Mouse (Mus musculus): ENCODE data around the gene Amigo3. TPM values are rescaled to one million over a fixed set of nuclear protein-coding genes. Genes with fewer than 3 reads are reported as not detected.

Amigo3 gene
- polyA plus RNA-seq, 1 experiment from 2014 or later: 2.9 TPM

DNA sequence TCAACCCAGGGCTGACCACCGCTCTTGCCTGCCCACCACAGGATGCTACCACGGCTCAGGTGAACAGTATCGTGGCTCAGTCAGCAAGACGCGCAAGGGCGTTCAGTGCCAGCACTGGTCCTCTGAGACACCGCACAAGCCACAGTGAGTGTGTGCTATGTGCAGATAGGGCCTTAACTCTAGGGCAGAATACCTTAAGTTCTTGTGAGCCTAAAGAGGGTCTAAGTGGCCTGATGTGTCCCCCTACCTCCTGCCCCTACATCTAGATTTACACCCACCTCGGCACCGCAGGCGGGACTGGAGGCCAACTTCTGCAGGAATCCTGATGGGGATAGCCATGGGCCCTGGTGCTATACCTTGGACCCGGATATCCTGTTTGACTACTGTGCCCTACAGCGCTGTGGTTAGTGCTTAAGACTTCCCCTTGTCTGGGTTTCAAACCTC is 30.1 kb downstream of the Amigo3 start, which contains the start of gene Rnf123:
Gene Rnf123 (minus strand): TSS at position 359 of the 444 bp plus-strand sequence.
- CTCF ChIA-PET: no interaction called here
- DNase-seq (ENCODE audit: low read depth, low spot score) (no peak), ATAC-seq (no peak)
- POLR2A ChIA-PET: no interaction called here
- no peak for TF ChIP-seq CTCF (IDR thresholded peaks at IDR 0.05)
- in situ Hi-C loops (cut with MboI; ENCODE audit: low pct_unique_long_range_greater_than_20kb): no loop called here
- H3K27me3 ChIP-seq: no peaks in the 10 kb centered on the region

DNA sequence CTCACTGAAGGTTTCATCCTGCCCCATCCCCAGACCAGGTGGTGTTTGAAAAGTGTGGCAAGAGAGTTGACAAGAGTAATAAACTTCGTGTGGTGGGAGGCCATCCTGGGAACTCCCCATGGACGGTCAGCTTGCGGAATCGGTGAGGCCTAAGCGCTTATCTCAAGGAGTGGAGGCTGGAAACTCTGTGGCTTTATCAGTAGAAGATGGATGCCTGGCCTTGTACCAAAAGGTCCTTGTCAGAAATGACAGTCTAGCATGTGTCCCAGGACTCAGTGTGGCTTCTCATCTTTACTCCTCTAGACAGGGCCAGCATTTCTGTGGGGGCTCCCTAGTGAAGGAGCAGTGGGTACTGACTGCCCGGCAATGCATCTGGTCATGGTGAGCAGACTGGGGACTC is 30.6 kb downstream of the Amigo3 start:
- no peaks in the 10 kb centered on the region for H3K27me3 ChIP-seq
- ATAC-seq (no peak), DNase-seq (ENCODE audit: low read depth, low spot score) (no peak)
- in situ Hi-C loops (cut with MboI; ENCODE audit: low pct_unique_long_range_greater_than_20kb): no loop called here
- TF ChIP-seq CTCF (IDR thresholded peaks at IDR 0.05): no peak
- POLR2A ChIA-PET: no interaction called here
- CTCF ChIA-PET: no interaction called here

DNA sequence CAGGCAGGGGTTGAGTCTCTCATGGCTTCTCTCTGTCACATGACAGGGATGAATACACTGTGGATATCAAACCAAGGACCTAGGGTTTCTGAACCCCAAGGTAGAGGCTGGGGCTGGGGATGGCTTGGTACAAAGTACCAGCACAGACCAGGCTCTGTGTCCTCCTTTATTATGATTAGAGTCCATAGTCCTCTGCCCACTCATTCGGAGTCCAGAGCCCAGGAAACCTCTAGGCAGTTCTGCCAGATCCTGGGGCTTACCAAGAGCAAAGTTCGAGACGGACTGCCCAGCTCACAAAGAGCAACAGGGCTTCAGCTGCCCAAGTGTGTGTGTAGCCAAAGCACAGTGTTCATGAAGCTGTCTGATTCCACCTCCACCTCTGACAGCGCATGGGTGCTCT is 32.3 kb downstream of the Amigo3 start:
- no peak for DNase-seq (ENCODE audit: low read depth, low spot score)
- POLR2A ChIA-PET: no interaction called here
- CTCF ChIA-PET: no interaction called here
- H3K27me3 ChIP-seq: no peaks in the 10 kb centered on the region
- TF ChIP-seq CTCF (IDR thresholded peaks at IDR 0.05): no peak
- ATAC-seq: no peak
- in situ Hi-C loops (cut with MboI; ENCODE audit: low pct_unique_long_range_greater_than_20kb): no loop called here

DNA sequence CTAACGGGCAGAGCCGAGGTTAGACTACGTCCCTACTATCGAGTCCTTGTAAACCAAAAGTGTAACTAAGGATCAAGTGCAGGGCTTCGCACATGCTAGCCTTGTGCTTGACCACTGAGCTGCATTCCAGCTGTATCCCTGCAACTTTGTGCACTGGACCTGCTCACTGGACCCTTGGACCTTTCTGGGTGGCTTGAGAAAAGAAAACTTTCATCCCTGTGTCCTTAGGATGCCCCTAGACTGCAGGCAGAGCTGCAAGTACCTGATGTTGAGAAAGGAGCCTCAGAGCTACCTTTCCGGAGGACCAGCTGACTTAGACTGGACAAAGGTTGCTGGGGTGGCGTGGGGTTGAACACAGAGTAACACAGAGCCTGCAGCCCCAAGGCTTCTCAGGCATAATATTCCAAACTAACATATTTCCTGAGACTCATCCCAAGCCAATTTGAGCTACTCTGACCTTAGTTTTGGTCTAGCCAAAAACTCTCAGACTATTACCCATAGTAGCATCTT is 37.7 kb downstream of the Amigo3 start:
- H3K27me3 ChIP-seq: no peaks in the 10 kb centered on the region
- in situ Hi-C loops (cut with MboI; ENCODE audit: low pct_unique_long_range_greater_than_20kb): no loop called here
- no peak for TF ChIP-seq CTCF (IDR thresholded peaks at IDR 0.05)
- ChIA-PET POLR2A (no interaction called here), CTCF (interaction anchor here (0.7 to 1.0 kb wide), 2 partner anchors 23 to 194 kb away, joined by 3 read pairs; no protein-coding TSS in a partner anchor)
- ATAC-seq (no peak), DNase-seq (ENCODE audit: low read depth, low spot score) (no peak)

DNA sequence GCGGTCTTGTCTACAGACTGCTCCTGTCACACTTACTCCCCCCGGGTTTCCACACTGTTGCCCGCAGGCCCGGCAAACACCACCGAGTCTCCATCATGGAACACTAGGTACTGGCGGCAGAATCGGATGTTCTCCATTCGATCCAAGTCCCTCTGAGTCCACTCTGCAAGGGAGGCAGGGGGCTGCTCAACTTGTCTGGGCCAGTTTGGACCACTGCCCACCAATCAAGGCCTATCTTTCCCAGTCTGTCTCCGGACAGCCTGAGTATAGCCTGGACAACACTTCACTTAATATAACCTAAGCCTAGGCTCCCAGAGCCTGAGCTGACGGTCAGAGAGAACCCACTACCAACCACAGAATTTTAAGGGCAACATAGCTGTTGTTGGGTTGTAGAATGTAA is 40.6 kb downstream of the Amigo3 start:
- ATAC-seq (no peak), DNase-seq (ENCODE audit: low read depth, low spot score) (no peak)
- CTCF ChIA-PET: no interaction called here
- in situ Hi-C loops (cut with MboI; ENCODE audit: low pct_unique_long_range_greater_than_20kb): no loop called here
- POLR2A ChIA-PET: no interaction called here
- TF ChIP-seq CTCF (IDR thresholded peaks at IDR 0.05): no peak
- no peaks in the 10 kb centered on the region for H3K27me3 ChIP-seq

DNA sequence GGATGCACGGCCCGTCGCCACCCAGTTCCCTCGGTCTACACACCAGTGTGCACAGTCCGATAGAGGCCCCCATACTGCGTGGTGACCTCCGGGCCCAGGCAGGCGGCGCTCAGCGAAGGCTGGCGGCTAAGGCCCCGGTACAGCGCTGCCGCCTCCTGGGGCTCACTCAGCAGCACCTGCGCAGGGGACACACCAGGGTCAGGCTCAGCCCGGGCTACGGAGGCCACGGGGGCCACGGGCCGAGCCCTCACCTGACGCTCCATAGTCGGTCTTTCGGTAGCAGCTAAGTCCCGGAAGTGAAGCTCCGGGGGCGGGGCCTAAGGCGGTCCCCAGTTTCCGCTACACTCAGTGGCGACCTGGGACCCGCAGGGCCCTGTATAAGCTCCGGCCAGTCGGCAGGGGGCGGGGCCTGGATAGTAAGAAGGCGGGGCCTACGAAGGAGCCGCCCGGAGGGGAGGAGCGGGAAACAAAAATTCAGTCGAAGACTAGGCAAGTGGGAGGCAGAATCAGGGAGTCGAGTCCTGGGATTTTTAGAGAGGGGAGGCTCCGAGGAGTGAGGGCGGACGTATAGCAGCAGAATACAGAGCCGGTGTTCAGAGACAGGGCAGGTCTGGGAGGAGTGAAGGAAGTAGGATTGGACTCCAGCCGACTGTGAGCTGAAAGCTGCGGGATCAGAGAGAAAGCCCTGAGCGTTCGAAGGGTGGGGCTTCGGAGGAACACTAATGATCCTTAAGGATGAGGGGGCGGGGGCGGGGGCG is 41.4 kb downstream of the Amigo3 start, which contains the start of gene Apeh:
Gene Apeh (minus strand): TSS at position 423 of the 758 bp plus-strand sequence.
- ATAC-seq (peak; percentile 71), DNase-seq (ENCODE audit: low read depth, low spot score) (peak; percentile 58)
- no peak for TF ChIP-seq CTCF (IDR thresholded peaks at IDR 0.05)
- in situ Hi-C loops (cut with MboI; ENCODE audit: low pct_unique_long_range_greater_than_20kb): no loop called here
- ChIA-PET POLR2A (no interaction called here), CTCF (interaction anchor here (1.4 to 2.0 kb wide), 4 partner anchors 26 to 199 kb away, joined by 4 to 20 read pairs (median 4); no protein-coding TSS in a partner anchor)
- H3K27me3 ChIP-seq: no peaks in the 10 kb centered on the region

DNA sequence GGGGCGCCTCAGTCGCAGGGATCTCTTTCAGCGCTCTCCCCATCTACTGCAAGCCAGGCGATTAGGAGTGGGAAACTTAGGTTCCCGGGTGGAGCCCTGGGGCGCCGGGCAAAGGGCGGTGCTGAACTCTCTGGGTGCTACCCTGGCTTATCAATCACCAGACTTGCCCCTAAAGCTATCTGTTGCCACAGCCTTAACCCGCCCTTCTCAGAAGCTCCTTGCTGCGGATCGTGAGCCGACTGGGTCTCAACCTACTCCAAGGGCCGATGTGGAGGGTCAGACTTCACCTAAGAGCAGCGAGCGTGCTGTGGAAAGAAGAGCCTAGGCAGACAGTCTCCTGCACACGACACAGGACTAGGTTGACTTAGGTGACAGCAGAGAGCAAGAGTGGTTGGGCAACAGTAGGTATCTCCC is 42.0 kb downstream of the Amigo3 start:
- in situ Hi-C loops (cut with MboI; ENCODE audit: low pct_unique_long_range_greater_than_20kb): loop anchor here (5.0 kb wide), 2 partner anchors 107 to 192 kb away; no protein-coding TSS in a partner anchor
- TF ChIP-seq CTCF (IDR thresholded peaks at IDR 0.05): no peak
- H3K27me3 ChIP-seq: no peaks in the 10 kb centered on the region
- ChIA-PET POLR2A (interaction anchor here (0.9 kb wide), 1 partner anchor 189 kb away, joined by 5 read pairs; no protein-coding TSS in a partner anchor), CTCF (interaction anchor here (1.0 to 2.0 kb wide), 8 partner anchors 26 to 247 kb away, joined by 3 to 20 read pairs (median 4); no protein-coding TSS in a partner anchor)
- no peak for ATAC-seq
- no peak for DNase-seq (ENCODE audit: low read depth, low spot score)

DNA sequence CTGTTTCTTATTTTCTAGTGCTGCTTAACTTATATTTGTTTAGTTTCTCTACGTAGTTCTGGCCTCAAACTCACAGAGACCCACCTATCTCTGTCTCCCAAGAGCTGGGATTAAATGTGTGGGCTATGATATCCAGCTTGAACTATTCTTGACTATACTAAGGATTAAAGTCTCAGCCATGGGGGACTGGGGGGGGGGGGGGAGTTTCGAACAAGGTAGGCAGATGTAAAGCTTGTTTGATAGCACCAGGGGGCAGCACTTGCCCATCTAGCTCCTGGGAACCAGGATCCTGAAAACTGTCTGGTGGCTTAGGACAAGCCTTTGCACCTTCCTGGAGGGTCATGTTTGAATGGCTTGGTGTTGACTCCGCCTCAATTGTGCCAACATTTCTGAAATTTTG is 42.6 kb downstream of the Amigo3 start:
- TF ChIP-seq CTCF (IDR thresholded peaks at IDR 0.05): no peak
- no peaks in the 10 kb centered on the region for H3K27me3 ChIP-seq
- in situ Hi-C loops (cut with MboI; ENCODE audit: low pct_unique_long_range_greater_than_20kb): loop anchor here (5.0 kb wide), 2 partner anchors 107 to 192 kb away; no protein-coding TSS in a partner anchor
- ChIA-PET POLR2A (interaction anchor here (0.6 to 0.9 kb wide), 3 partner anchors 32 to 189 kb away, joined by 4 to 6 read pairs (median 5); no protein-coding TSS in a partner anchor), CTCF (interaction anchor here (1.0 to 2.0 kb wide), 9 partner anchors 10 to 247 kb away, joined by 3 to 20 read pairs (median 4); no protein-coding TSS in a partner anchor)
- DNase-seq (ENCODE audit: low read depth, low spot score) (no peak), ATAC-seq (no peak)

DNA sequence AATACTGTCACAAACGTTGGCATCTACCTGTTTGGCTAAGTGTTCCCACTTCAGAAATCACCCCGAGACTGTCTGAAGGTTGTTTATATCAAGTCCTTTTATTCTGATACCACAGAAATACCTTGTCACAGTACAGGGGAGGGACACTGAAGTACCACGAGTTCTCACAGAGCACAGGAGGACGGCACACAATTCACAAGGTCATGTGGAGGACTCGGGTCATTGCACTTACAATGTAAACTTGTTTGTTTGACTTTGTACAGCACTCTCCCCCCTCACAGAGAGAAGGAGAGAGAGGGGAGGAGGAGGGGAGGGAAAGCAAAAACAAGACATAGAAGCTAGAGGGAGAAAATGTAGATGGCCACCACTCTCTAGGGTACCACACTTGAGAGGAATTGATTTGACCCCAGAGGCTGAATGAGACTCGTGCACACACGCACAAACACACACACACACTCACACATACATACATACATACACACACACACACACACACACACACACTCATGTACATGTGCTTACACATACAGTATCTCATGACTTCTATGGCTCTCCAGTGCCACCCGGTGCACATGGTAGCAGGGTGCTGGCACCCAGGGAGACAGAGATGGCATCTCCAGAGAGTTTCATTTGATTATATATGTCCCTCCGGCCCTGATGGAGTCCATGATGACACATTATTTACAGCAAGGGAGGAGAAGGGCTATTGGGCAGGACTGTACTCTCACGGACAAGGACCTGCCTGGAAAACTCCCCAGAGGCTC is 43.2 kb downstream of the Amigo3 start:
- ChIA-PET POLR2A (interaction anchor here (0.6 to 0.9 kb wide), 3 partner anchors 32 to 188 kb away, joined by 4 to 6 read pairs (median 5); no protein-coding TSS in a partner anchor), CTCF (interaction anchor here (1.0 to 2.0 kb wide), 9 partner anchors 9 to 246 kb away, joined by 3 to 20 read pairs (median 4); no protein-coding TSS in a partner anchor)
- DNase-seq (ENCODE audit: low read depth, low spot score) (no peak), ATAC-seq (no peak)
- peaks cover 6% of the 10 kb centered on the region for H3K27me3 ChIP-seq
- in situ Hi-C loops (cut with MboI; ENCODE audit: low pct_unique_long_range_greater_than_20kb): loop anchor here (5.0 kb wide), 2 partner anchors 106 to 191 kb away; no protein-coding TSS in a partner anchor
- no peak for TF ChIP-seq CTCF (IDR thresholded peaks at IDR 0.05)

DNA sequence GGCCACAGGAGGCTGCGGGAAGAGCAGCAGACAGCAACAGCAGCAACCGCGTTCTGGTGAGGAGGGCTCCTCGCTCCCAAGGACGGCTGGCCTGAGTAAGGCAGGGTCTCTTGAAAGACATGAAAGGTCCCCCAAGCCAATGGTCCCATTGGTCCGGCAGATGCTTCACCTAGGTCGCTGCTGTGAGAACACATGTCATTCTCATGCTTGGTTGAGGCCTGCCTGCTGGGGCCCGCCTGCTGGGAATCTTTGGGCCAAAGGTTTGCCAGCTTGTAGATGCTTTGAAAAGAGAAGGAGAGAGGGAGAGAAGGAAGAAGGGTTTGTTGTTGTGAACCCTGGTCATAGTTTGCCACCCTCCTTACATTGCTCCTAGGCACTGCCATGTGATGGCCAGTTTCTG is 46.7 kb downstream of the Amigo3 start:
- no peak for DNase-seq (ENCODE audit: low read depth, low spot score)
- POLR2A ChIA-PET: no interaction called here
- H3K27me3 ChIP-seq: peaks cover 11% of the 10 kb centered on the region
- CTCF ChIA-PET: no interaction called here
- no peak for ATAC-seq
- in situ Hi-C loops (cut with MboI; ENCODE audit: low pct_unique_long_range_greater_than_20kb): loop anchor here (5.0 kb wide), 2 partner anchors 103 to 188 kb away; no protein-coding TSS in a partner anchor
- TF ChIP-seq CTCF (IDR thresholded peaks at IDR 0.05): no peak

All from Patski (cell line).